Mouse (Mus musculus) limb, embryonic 15.5 days (tissue): Measurements from ENCODE around the gene S100a4. TPM values are rescaled to one million over a fixed set of nuclear protein-coding genes. Genes with fewer than 3 reads are reported as not detected.
A peak's percentile ranks its signal among the peaks of the same experiment; 100 is the strongest.

Experiments used
- ATAC-seq: fragments of 200-750 bp; cut with Nextera tagmentation; 2 replicates; pipeline ENCODE4 v1.8.0; 2017; ENCODE audit warnings: low read depth, moderate TSS enrichment; ENCODE audit not compliant: insufficient number of reproducible peaks, low FRiP score, low TSS enrichment
- H3K27ac ChIP-seq: fragments of 300-500 bp; sonication (generic); 2 replicates; pipeline ENCODE4 v1.5.1; 2015; ENCODE audit warnings: moderate library complexity, mild to moderate bottlenecking, inconsistent platforms
- H3K27me3 ChIP-seq: fragments of 300-500 bp; sonication (generic); 2 replicates; pipeline ENCODE4 v1.6.1; 2015; ENCODE audit warnings: inconsistent platforms
- H3K36me3 ChIP-seq: fragments of 300-500 bp; sonication (generic); 2 replicates; pipeline ENCODE4 v1.6.1; 2015; ENCODE audit warnings: inconsistent platforms
- H3K4me1 ChIP-seq: fragments of 300-500 bp; sonication (generic); 2 replicates; pipeline ENCODE4 v1.6.1; 2015; ENCODE audit warnings: inconsistent platforms
- H3K4me2 ChIP-seq: fragments of 300-500 bp; sonication (generic); 2 replicates; pipeline ENCODE4 v1.6.1; 2015; ENCODE audit warnings: mild to moderate bottlenecking, inconsistent platforms
- H3K4me3 ChIP-seq: fragments of 300-500 bp; sonication (generic); 2 replicates; pipeline ENCODE4 v1.5.1; 2015; ENCODE audit warnings: mild to moderate bottlenecking, inconsistent platforms
- H3K9ac ChIP-seq: fragments of 300-500 bp; sonication (generic); 2 replicates; pipeline ENCODE4 v1.6.1; 2015; ENCODE audit warnings: inconsistent platforms
- H3K9me3 ChIP-seq: fragments of 300-500 bp; sonication (generic); 2 replicates; pipeline ENCODE4 v1.6.1; 2016; ENCODE audit warnings: inconsistent platforms
- WGBS: fragments of 180-500 bp; shearing (Covaris S2); methylation state at CpG from one replicate; pipeline ENCODE4 v1.1.7; 2015; 5-methylcytosine and 5-hydroxymethylcytosine counted together
- polyA plus RNA-seq: library from polyadenylated mRNA; unstranded; fragments of >200 nt; fragmentation: Nextera tagmentation; extraction: Ambion mirVana; gene quantifications from 2 replicates; pipeline ENCODE4 v1.2.1, GENCODE M21; 2015

Gene S100a4
- polyA plus RNA-seq, 1 experiment from 2014 or later: 21.0 TPM

DNA sequence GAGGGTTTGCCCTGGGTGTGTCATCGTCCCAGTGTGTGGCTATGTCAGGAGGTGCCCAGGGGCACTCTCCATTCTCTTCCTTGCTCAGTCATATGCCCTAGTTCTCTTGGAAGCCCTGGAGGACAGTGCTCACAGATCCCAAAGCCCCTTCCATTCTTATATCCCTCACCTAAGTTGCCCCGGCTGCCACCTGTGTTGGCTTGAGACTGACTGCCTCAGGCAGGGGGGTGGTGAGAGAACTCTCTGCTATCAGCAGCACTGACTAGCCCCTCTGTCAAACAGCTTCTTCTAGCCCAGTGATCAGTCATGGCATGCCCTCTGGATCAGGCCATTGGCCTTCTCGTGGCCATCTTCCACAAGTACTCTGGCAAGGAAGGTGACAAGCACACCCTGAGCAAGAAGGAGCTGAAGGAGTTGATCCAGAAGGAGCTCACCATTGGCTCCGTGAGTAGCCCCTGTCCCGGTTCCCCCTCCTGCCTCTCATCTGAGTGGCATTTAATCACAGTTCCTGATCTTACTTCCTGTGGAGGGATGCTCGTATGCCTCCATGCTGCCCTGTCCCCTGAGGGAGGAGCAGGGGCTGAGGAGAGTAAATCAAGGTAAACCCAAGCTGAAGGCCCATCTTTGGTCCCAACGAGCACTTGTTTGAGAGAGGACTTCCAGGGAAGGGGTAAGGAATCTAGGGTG, 10.0 kb downstream of the S100a4 start:
- Histone ChIP-seq H3K4me3 (peak overlapping the region; percentile 44), H3K27ac (peak overlapping the region; percentile 34; the same call in 1 of the 2 replicates), H3K9me3 (no peaks in the 10 kb centered on the region), H3K4me2 (peak overlapping the region; percentile 73), H3K36me3 (no peaks in the 10 kb centered on the region), H3K4me1 (peaks cover 33% of the 10 kb centered on the region), H3K27me3 (no peaks in the 10 kb centered on the region), H3K9ac (no peak overlapping the region)
- 0 out of 2 replicates have a peak, but pooled peaks have one; percentile 12 for ATAC-seq
- WGBS: 59% methylated on average over 7 of the region's 7 CpGs

DNA sequence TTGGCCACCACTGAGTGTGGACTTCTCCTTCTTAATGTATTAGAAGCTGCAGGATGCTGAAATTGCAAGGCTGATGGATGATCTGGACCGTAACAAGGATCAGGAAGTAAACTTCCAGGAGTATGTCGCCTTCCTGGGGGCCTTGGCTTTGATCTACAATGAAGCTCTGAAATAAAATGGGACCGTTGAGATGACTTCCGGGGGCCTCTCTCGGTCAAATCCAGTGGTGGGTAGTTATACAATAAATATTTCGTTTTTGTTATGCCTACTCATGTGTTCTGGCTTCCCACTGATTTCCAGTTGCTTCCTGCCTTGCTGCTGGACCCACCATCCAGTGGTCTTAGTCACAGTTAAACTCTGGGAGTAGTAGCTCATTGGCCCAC, 10.6 kb downstream of the S100a4 start:
- H3K9me3 ChIP-seq: no peaks in the 10 kb centered on the region
- H3K9ac ChIP-seq: no peak overlapping the region
- ATAC-seq: no peak
- no peaks in the 10 kb centered on the region for H3K27me3 ChIP-seq
- H3K4me3 ChIP-seq: peak overlapping the region; percentile 44
- H3K27ac ChIP-seq: no peak overlapping the region
- H3K4me2 ChIP-seq: peak overlapping the region; percentile 73
- WGBS: 80% methylated on average over 6 of the region's 6 CpGs
- H3K4me1 ChIP-seq: peaks cover 33% of the 10 kb centered on the region
- H3K36me3 ChIP-seq: no peaks in the 10 kb centered on the region

DNA sequence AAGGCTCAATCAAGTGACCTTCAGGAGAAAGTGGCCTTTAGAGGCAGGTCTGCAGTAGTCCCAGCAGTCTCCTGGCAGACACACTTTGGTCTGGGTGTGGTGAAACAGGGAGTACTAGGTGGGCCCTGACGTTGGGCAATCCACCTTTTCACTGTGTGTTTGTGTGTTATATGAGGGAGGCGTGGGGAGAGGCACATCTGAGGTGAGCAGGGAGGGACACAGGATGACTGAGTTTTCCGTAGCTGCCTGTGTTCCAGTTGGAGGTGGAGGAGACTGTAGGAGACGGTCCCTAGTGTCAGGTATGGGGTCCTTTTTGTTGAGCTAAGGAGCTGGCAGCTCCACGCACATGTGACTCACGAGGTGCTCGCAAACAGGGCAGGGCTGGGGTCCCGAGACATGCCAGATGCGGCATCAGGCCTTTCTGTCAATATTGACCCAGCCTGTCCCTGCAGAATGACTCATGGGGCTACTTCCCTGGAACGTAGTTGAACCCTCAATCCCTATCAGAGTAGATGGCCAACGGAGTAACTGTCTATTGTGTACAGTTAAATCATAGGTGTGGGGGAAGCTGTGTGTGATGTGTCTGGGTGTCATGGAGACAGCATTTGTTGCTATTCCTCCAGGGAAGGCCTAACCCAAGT, 11.2 kb downstream of the S100a4 start:
- Histone ChIP-seq H3K9me3 (no peaks in the 10 kb centered on the region), H3K9ac (no peak overlapping the region), H3K4me2 (peak overlapping the region; percentile 73), H3K27me3 (no peaks in the 10 kb centered on the region), H3K36me3 (no peaks in the 10 kb centered on the region), H3K27ac (no peak overlapping the region; the same call in 1 of the 2 replicates), H3K4me3 (peak overlapping the region; percentile 44; the same call in 1 of the 2 replicates), H3K4me1 (peaks cover 33% of the 10 kb centered on the region)
- ATAC-seq: no peak
- 76% methylated on average over 11 of the region's 11 CpGs for WGBS

DNA sequence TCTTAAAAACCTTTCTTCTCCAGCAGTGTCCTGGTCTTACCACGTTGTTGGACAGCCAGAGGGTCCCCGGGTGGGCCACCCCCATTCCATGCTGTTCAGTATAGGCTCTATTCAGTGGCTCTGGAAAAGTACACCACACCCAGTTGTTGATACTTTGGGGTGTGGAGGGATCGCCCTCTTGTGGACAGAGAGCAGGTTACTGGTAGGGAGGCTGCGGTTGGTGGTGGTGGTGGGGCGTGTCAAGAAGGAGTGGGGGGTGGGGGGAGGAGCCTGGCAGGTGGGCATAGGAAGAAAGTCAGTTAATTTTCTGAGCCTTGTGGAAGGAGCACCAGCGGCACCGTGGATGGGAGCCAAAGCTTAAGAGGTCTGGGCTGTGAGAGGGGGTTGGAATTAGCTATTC, 11.8 kb downstream of the S100a4 start:
- H3K4me3 ChIP-seq: no peak overlapping the region
- WGBS: 6% methylated on average over 7 of the region's 7 CpGs
- H3K27ac ChIP-seq: no peak overlapping the region; the same call in 1 of the 2 replicates
- H3K4me2 ChIP-seq: peak overlapping the region; percentile 12; the same call in 1 of the 2 replicates
- no peaks in the 10 kb centered on the region for H3K36me3 ChIP-seq
- H3K9ac ChIP-seq: no peak overlapping the region
- peaks cover 33% of the 10 kb centered on the region for H3K4me1 ChIP-seq
- peak; percentile 73; the same call in 1 of the 2 replicates for ATAC-seq
- no peaks in the 10 kb centered on the region for H3K27me3 ChIP-seq
- no peaks in the 10 kb centered on the region for H3K9me3 ChIP-seq

DNA sequence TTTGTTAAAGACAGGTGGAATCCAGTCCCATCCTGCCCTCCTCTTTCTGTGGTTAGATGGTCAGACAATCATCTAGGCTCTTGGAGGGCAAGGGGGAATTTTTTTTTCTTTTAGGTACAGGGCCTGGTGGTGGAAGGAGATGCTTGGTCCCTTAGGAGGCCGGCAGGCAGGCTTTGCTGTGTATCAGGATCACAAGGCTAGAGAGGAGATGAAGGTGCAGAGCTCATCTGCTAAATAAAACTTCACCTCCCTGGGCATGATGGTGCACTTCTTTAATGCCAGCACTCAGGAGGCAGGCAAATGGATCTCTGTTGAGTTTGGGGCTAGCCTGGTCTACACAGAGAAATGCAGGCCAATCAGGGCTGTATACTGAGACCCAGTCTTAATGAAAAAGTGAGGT, 12.3 kb downstream of the S100a4 start:
- no peak overlapping the region for H3K4me3 ChIP-seq
- no peak for ATAC-seq
- H3K9me3 ChIP-seq: no peaks in the 10 kb centered on the region
- H3K36me3 ChIP-seq: no peaks in the 10 kb centered on the region
- no peak overlapping the region for H3K27ac ChIP-seq
- 76% methylated on average over 1 of the region's 1 CpGs for WGBS
- H3K4me2 ChIP-seq: peak overlapping the region; percentile 12; the same call in 1 of the 2 replicates
- no peaks in the 10 kb centered on the region for H3K27me3 ChIP-seq
- no peak overlapping the region for H3K9ac ChIP-seq
- H3K4me1 ChIP-seq: peaks cover 33% of the 10 kb centered on the region

DNA sequence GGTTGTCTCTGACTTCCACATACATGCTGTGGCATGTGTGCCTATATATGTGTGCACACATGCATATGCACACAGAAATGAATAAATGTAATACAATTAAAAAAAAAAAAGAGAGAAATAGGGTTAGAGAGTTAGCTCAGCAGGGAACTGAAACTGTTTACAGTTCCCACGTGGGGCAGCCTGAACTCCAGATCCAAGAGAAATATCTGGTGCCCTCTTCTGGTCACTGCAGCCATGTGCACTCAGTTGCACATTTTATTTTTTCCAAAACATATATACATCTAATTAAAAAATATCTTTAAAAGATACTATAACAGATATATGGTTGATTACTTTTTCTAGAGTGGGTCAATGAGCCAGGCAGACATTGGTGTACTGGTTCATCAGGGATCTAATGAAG, 14.0 kb downstream of the S100a4 start:
- ATAC-seq: no peak
- H3K36me3 ChIP-seq: no peaks in the 10 kb centered on the region

DNA sequence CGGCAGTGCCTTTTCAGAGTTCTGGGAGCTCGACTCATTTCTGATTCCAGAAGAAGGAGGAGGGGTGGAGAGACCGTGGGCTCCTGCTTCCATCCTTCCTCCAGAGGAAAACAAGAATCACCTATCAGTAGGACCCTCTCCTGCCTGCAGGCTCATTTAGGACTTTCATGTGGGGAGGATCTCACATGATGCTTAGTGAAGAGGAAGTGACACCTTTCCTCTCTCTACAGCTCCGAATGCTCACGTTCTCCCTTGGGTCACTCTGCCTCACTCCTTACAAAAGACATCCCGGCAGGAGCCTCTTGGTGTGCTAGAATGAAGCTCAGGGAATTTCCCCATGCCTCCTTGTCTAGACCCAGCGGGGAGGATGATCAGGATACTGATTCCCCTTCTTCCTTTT, 18.0 kb downstream of the S100a4 start:
- no peak for ATAC-seq

More for the DNA sequence above, 14.0 kb downstream of the S100a4 start:
- no peaks in the 10 kb centered on the region for H3K27me3 ChIP-seq
- H3K27ac ChIP-seq: no peak overlapping the region
- H3K4me3 ChIP-seq: no peak overlapping the region
- peaks cover 32% of the 10 kb centered on the region for H3K4me1 ChIP-seq
- no peak overlapping the region for H3K9ac ChIP-seq
- 23% methylated on average over 1 of the region's 1 CpGs for WGBS
- no peak overlapping the region for H3K4me2 ChIP-seq
- no peaks in the 10 kb centered on the region for H3K9me3 ChIP-seq

DNA sequence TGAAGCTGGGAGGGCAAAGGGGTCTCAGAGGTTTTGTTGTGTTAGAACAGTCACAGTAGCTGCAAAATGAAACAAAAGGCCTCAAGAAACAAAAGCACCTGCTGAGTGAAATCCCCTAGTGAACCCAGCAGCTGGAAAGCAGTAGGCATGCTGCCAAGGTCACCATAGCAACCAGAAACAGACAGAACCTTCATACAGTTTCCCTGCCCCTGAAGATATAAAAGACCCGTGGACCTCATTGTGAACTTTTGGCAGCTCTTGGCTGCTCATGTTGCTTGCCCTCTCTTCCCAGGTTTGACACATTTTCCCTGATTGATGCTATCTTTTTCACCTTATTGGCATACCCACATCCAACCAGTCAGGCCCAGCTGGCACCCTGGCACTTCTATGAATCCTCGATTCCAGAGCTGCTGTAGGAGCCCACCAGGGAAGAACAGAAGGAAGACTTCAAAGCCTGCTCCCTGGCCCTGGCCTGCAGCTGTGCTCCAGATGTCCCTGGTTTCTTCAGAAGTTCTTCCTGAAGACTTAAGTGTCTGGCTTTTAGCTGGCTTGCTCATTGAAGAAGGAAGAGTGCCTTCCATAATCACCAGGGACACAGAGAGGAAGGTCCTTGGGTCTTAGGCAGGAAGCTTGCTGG, 20.0 kb downstream of the S100a4 start:
- peaks cover 11% of the 10 kb centered on the region for H3K4me1 ChIP-seq
- no peak overlapping the region for H3K4me3 ChIP-seq
- H3K4me2 ChIP-seq: no peak overlapping the region
- WGBS: 9% methylated on average over 2 of the region's 2 CpGs
- no peak overlapping the region for H3K9ac ChIP-seq
- no peaks in the 10 kb centered on the region for H3K36me3 ChIP-seq
- H3K9me3 ChIP-seq: no peaks in the 10 kb centered on the region
- peak overlapping the region; percentile 57; the same call in 1 of the 2 replicates for H3K27ac ChIP-seq
- no peaks in the 10 kb centered on the region for H3K27me3 ChIP-seq
- 0 out of 2 replicates have a peak, but pooled peaks have one; percentile 19 for ATAC-seq

More for the DNA sequence above, 18.0 kb downstream of the S100a4 start:
- Histone ChIP-seq H3K9me3 (no peaks in the 10 kb centered on the region), H3K36me3 (no peaks in the 10 kb centered on the region), H3K4me2 (no peak overlapping the region), H3K27me3 (no peaks in the 10 kb centered on the region), H3K9ac (no peak overlapping the region), H3K4me3 (no peak overlapping the region), H3K27ac (no peak overlapping the region), H3K4me1 (peaks cover 11% of the 10 kb centered on the region)
- WGBS: 47% methylated on average over 7 of the region's 7 CpGs

DNA sequence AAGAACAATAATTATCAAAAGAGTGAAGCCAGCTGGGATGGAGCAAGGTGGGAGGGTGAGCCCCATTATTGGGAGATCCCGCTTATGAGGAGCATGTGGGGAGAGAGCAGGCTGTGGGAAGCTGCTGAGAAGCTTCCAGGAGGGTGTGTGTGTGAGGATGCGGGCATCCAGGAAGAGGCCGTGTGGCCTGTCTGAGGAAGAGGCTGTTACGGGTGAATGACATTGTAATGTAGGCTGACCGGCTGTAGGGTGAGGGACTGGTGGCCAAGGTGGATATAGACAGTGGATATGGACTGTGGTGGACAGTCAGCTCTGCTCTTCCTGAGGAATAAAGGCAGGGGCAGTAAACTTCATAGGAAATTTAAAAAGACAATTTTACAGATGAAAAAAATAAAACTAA, 21.9 kb downstream of the S100a4 start:
- Histone ChIP-seq H3K27me3 (no peaks in the 10 kb centered on the region), H3K4me2 (no peak overlapping the region), H3K36me3 (no peaks in the 10 kb centered on the region), H3K9me3 (no peaks in the 10 kb centered on the region), H3K4me3 (no peak overlapping the region), H3K27ac (no peak overlapping the region), H3K9ac (no peak overlapping the region), H3K4me1 (peaks cover 11% of the 10 kb centered on the region)
- 77% methylated on average over 5 of the region's 5 CpGs for WGBS
- ATAC-seq: no peak

DNA sequence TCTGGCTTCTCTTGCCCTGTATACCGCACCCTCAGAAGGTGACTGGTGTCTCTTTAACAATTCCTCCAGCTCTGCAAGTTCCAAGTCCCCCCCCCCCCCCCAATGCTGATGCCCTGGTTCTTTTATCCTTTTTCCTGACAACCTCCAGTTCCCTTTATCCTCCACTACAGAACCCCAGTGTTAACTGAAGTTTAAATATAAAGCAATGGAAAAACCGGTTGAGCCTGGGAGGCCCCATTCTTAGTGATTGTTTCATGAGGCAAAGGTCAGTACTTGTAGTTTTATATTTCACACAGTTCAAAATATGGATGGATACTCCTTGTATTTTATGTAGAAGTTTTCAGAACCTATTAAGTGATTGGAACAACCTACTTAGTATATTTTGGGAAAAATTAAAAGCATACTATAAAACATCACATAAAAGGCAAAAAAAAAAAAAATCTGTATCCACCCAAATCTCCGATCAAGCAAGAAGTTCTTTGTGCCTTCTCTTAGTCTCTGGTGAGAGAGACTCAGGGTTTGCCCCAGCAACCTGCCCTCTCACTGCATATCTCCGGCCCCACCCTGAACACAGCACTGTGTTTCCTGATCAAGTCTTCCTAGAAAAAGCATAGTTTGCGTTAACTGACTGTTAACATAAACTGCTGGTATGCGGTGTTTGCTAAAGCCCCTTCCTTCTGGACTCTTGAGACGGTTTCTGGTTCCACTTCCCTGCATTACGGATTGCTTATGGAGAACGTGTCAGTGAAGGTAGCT, 22.9 kb downstream of the S100a4 start:
- H3K36me3 ChIP-seq: no peaks in the 10 kb centered on the region
- 65% methylated on average over 9 of the region's 9 CpGs for WGBS
- ATAC-seq: no peak
- H3K27me3 ChIP-seq: no peaks in the 10 kb centered on the region
- no peak overlapping the region for H3K4me2 ChIP-seq
- no peak overlapping the region for H3K27ac ChIP-seq
- no peak overlapping the region for H3K9ac ChIP-seq
- no peak overlapping the region for H3K4me3 ChIP-seq
- H3K4me1 ChIP-seq: peaks cover 11% of the 10 kb centered on the region
- no peaks in the 10 kb centered on the region for H3K9me3 ChIP-seq

DNA sequence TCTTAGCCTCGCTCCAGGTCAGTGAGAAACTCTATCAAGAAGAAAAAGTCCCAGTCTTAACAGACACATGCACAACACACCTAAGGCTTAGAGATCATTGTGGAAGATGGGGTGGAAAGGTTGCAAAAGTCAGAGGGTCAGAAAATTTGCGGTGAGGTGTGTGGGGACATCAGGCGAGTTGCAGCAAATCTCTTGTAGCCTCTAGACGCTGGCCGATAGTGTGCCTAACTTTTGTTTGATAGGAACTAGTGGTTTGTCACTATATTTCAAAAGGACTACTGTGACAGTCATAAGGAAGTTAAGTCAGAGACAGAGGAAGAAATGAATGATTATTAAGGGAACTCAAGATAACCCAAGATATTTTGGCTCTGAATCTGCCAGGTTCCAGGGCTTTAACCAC, 23.8 kb downstream of the S100a4 start:
- H3K4me1 ChIP-seq: peaks cover 11% of the 10 kb centered on the region
- H3K9ac ChIP-seq: no peak overlapping the region
- H3K36me3 ChIP-seq: no peaks in the 10 kb centered on the region

More for the DNA sequence above, 23.8 kb downstream of the S100a4 start:
- no peak for ATAC-seq
- Histone ChIP-seq H3K27ac (no peak overlapping the region), H3K27me3 (no peaks in the 10 kb centered on the region), H3K4me2 (no peak overlapping the region), H3K4me3 (no peak overlapping the region), H3K9me3 (no peaks in the 10 kb centered on the region)
- WGBS: 89% methylated on average over 5 of the region's 5 CpGs
